Mouse (Mus musculus): ENCODE measurements around the gene Tes. TPM values are rescaled to one million over a fixed set of nuclear protein-coding genes. Genes with fewer than 3 reads are reported as not detected.
A peak's percentile ranks its signal among the peaks of the same experiment; 100 is the strongest.

Tes gene
- total and polyA plus RNA-seq, 3 experiments: 2.3 to 4.0 (median 3.3) TPM

GRCm38 (mm10) chr6:17105714-17106113 lies 40.8 kb downstream of the Tes start:
- no peak overlapping the region for H3K27ac ChIP-seq
- TF ChIP-seq EP300 (IDR thresholded peaks at IDR 0.05; ENCODE audit: insufficient read depth, low read depth, low read length) (no peak), CTCF (IDR thresholded peaks at IDR 0.05) (peak; percentile 90)
- peak; percentile 22 to 41 for DNase-seq
- H3K27me3 ChIP-seq (ENCODE audit: control insufficient read depth, insufficient read depth, low read length): no peaks in the 10 kb centered on the region
- no peaks in the 10 kb centered on the region for H3K36me3 ChIP-seq (ENCODE audit: control insufficient read depth, insufficient read depth, low read length)
- intact Hi-C loops (cut with DNase I): loop anchor here (1.0 to 10.0 kb wide), 3 partner anchors 254 to 484 kb away; partner anchors contain the start of gene Met
- H3K4me3 ChIP-seq: no peak overlapping the region
- H3K79me2 ChIP-seq (replicated peaks; ENCODE audit: control insufficient read depth, insufficient read depth, low read length): no peaks in the 10 kb centered on the region
- no peak overlapping the region for H3K9ac ChIP-seq (ENCODE audit: low read depth, low read length)
- H3K4me1 ChIP-seq (ENCODE audit: control insufficient read depth, insufficient read depth, low read length): no peaks in the 10 kb centered on the region

DNA sequence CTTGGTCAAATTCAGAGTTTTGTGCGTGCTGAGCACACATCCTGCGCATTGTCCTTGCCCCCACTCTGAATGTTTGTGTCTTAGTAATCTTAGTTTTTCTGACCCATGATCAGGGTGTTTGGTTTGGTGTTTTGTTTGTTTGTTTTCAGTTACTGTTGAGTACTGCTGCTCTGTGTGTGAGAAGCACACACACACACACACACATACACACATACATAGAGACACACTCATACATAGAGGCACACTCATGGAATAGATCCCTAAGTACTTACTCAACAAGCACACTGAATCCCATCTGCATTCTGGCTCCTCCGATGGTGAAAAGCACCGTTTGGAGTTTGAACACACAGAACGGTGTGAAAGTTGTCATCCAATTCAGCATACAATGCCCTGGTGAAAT lies 41.5 kb downstream of the Tes start:
- intact Hi-C loops (cut with DNase I): loop anchor here (10.0 kb wide), 1 partner anchor 358 kb away; the partner anchor contains the start of gene Met
- no peak for TF ChIP-seq CTCF (IDR thresholded peaks at IDR 0.05)
- no peak for TF ChIP-seq POLR2A (IDR thresholded peaks at IDR 0.05; ENCODE audit: insufficient read depth, low read depth, low read length)
- TF ChIP-seq EP300 (IDR thresholded peaks at IDR 0.05; ENCODE audit: insufficient read depth, low read depth, low read length): no peak
- 96% methylated on average over 5 of the region's 5 CpGs for WGBS

DNA sequence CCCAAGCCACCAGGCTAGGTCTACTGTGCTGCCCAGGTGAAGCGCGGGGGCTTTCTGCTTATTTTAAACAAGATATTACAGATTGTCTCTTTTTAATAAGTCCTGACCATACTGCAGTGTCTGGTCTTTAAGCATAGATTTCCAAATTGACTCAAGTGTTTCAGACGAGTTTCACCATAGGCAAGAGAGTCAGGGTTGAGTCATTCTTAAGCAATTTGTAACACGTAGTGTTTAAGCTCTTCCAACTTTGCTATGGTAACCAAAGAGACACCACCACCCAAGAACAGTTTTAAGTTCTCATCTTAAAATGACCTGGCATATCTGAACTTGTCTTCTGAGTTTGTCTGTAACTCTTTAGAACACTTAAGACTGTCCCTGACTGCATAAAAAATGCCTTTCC lies 44.3 kb downstream of the Tes start:
- Histone ChIP-seq H3K4me1 (ENCODE audit: control insufficient read depth, insufficient read depth, low read length) (peaks cover 2% of the 10 kb centered on the region), H3K36me3 (ENCODE audit: control insufficient read depth, insufficient read depth, low read length) (no peaks in the 10 kb centered on the region), H3K79me2 (replicated peaks; ENCODE audit: control insufficient read depth, insufficient read depth, low read length) (no peaks in the 10 kb centered on the region), H3K9ac (ENCODE audit: low read depth, low read length) (no peak overlapping the region), H3K4me3 (no peak overlapping the region), H3K27me3 (ENCODE audit: control insufficient read depth, insufficient read depth, low read length) (no peaks in the 10 kb centered on the region), H3K27ac (no peak overlapping the region)
- no peak for DNase-seq
- intact Hi-C loops (cut with DNase I): loop anchor here (10.0 kb wide), 1 partner anchor 356 kb away; the partner anchor contains the start of gene Met
- TF ChIP-seq CTCF (IDR thresholded peaks at IDR 0.05): no peak
- no peak for TF ChIP-seq POLR2A (IDR thresholded peaks at IDR 0.05; ENCODE audit: insufficient read depth, low read depth, low read length)
- no peak for TF ChIP-seq EP300 (IDR thresholded peaks at IDR 0.05; ENCODE audit: insufficient read depth, low read depth, low read length)
- WGBS: 77% methylated on average over 4 of the region's 4 CpGs

More for the DNA sequence above, 41.5 kb downstream of the Tes start:
- no peak overlapping the region for H3K27ac ChIP-seq
- no peaks in the 10 kb centered on the region for H3K79me2 ChIP-seq (replicated peaks; ENCODE audit: control insufficient read depth, insufficient read depth, low read length)
- no peaks in the 10 kb centered on the region for H3K36me3 ChIP-seq (ENCODE audit: control insufficient read depth, insufficient read depth, low read length)
- H3K4me1 ChIP-seq (ENCODE audit: control insufficient read depth, insufficient read depth, low read length): peaks cover 2% of the 10 kb centered on the region
- no peaks in the 10 kb centered on the region for H3K27me3 ChIP-seq (ENCODE audit: control insufficient read depth, insufficient read depth, low read length)
- no peak for DNase-seq
- H3K9ac ChIP-seq (ENCODE audit: low read depth, low read length): no peak overlapping the region
- no peak overlapping the region for H3K4me3 ChIP-seq

DNA sequence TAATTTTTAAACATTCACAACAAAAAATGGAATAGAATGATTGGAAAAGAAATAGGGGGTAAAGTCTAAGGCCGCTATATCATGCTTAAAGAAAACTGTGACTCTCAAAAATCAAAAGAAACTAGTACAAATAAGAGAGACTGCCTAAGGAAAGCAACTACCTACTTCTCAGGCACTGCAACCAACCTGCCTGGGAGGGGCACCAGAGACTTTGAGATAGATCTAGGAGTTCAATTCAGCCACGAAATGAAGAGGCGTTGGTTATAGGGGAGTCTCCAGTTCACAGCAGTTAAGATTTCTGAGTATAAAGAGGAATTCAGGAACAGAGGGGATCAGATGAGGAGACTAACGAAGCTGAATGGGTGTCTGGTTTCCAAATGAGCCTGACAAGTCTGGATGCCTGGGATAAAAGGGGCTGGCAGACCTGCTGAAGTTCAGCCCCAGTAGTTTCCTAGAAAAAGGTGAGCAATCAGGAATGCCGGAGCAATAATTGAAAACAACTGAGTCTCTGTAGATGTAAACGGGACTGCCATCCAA lies 45.7 kb downstream of the Tes start:
- peaks cover 6% of the 10 kb centered on the region for H3K4me1 ChIP-seq (ENCODE audit: control insufficient read depth, insufficient read depth, low read length)
- DNase-seq: peak in 1 of 2 experiments; percentile 30
- no peaks in the 10 kb centered on the region for H3K36me3 ChIP-seq (ENCODE audit: control insufficient read depth, insufficient read depth, low read length)
- H3K27me3 ChIP-seq (ENCODE audit: control insufficient read depth, insufficient read depth, low read length): no peaks in the 10 kb centered on the region
- TF ChIP-seq CTCF (IDR thresholded peaks at IDR 0.05) (peak; percentile 82), POLR2A (IDR thresholded peaks at IDR 0.05; ENCODE audit: insufficient read depth, low read depth, low read length) (no peak), EP300 (IDR thresholded peaks at IDR 0.05; ENCODE audit: insufficient read depth, low read depth, low read length) (peak; percentile 83)
- no peak overlapping the region for H3K4me3 ChIP-seq
- H3K79me2 ChIP-seq (replicated peaks; ENCODE audit: control insufficient read depth, insufficient read depth, low read length): no peaks in the 10 kb centered on the region
- H3K27ac ChIP-seq: peak overlapping the region; percentile 72
- 55% methylated on average over 6 of the region's 6 CpGs for WGBS
- intact Hi-C loops (cut with DNase I): loop anchor here (1.0 to 5.0 kb wide), 4 partner anchors 62 to 249 kb away; partner anchors contain the start of gene Cav1
- no peak overlapping the region for H3K9ac ChIP-seq (ENCODE audit: low read depth, low read length)

- TF ChIP-seq EP300 (IDR thresholded peaks at IDR 0.05; ENCODE audit: insufficient read depth, low read depth, low read length) (no peak), POLR2A (IDR thresholded peaks at IDR 0.05; ENCODE audit: insufficient read depth, low read depth, low read length) (no peak), CTCF (IDR thresholded peaks at IDR 0.05) (no peak)
- Histone ChIP-seq H3K36me3 (ENCODE audit: control insufficient read depth, insufficient read depth, low read length) (peaks cover 2% of the 10 kb centered on the region; the same call in 1 of the 2 replicates), H3K4me1 (ENCODE audit: control insufficient read depth, insufficient read depth, low read length) (peaks cover 6% of the 10 kb centered on the region), H3K9ac (ENCODE audit: low read depth, low read length) (no peak overlapping the region), H3K27me3 (ENCODE audit: control insufficient read depth, insufficient read depth, low read length) (no peaks in the 10 kb centered on the region), H3K27ac (no peak overlapping the region), H3K79me2 (replicated peaks; ENCODE audit: control insufficient read depth, insufficient read depth, low read length) (no peaks in the 10 kb centered on the region), H3K4me3 (no peak overlapping the region)
- intact Hi-C loops (cut with DNase I): loop anchor here (5.0 kb wide), 2 partner anchors 60 to 110 kb away; no protein-coding TSS in a partner anchor
- WGBS: 91% methylated on average over 1 of the region's 1 CpGs
- no peak for DNase-seq
Measured at GRCm38 (mm10) chr6:17112081-17112480, 47.1 kb downstream of the Tes start.

DNA sequence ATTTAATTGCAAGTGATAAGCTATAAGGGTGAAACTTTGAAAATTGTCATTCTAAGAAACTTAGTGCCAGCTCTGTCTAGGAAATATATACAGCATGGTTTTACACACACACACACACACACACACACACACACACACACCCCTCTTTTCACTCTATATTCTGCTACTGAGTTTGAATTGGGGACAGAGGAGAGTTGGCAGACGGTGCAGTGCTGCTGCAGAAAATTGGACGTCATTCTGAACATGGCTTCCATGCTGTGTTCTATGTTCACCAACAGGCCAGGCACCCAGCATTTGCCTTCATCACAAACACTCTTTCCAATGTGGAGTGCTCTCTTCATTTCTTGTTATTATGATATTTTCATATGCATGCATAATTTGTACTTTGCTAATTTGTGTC lies 48.0 kb downstream of the Tes start:
- intact Hi-C loops (cut with DNase I): loop anchor here (5.0 kb wide), 2 partner anchors 59 to 109 kb away; no protein-coding TSS in a partner anchor
- Histone ChIP-seq H3K4me3 (no peak overlapping the region), H3K27ac (no peak overlapping the region), H3K9ac (ENCODE audit: low read depth, low read length) (no peak overlapping the region), H3K4me1 (ENCODE audit: control insufficient read depth, insufficient read depth, low read length) (peaks cover 6% of the 10 kb centered on the region), H3K36me3 (ENCODE audit: control insufficient read depth, insufficient read depth, low read length) (peaks cover 2% of the 10 kb centered on the region; the same call in 1 of the 2 replicates), H3K79me2 (replicated peaks; ENCODE audit: control insufficient read depth, insufficient read depth, low read length) (no peaks in the 10 kb centered on the region), H3K27me3 (ENCODE audit: control insufficient read depth, insufficient read depth, low read length) (no peaks in the 10 kb centered on the region)
- 90% methylated on average over 2 of the region's 2 CpGs for WGBS
- no peak for TF ChIP-seq CTCF (IDR thresholded peaks at IDR 0.05)
- TF ChIP-seq EP300 (IDR thresholded peaks at IDR 0.05; ENCODE audit: insufficient read depth, low read depth, low read length): no peak
- no peak for TF ChIP-seq POLR2A (IDR thresholded peaks at IDR 0.05; ENCODE audit: insufficient read depth, low read depth, low read length)
- no peak for DNase-seq

Measured in heart, adult 2 months (tissue).